Mouse (Mus musculus): ENCODE measurements around the gene 1110004F10Rik.

Gene 1110004F10Rik

GRCm38 (mm10) chr7:116145030-116145429 lies 105.8 kb downstream of the 1110004F10Rik start:
- no peak for DNase-seq

DNA sequence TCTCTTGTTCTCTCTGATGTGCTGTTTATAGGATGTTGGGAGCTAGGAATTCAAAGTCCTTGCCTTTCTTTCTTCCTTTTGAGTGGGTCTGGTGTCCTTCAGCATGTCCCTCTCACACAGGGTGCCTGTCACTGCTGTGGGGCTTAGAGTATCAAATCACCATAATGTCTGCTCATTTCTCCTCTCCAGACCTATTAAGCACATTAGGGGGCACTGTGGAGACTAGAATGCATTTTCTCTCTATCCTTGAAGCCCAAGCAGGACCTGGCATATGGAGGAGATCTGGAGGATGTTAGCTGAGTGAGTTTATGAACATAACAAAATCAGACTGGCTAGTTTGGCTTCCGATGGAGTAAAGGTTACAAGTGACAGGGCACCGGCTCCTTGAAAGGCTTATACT lies 107.9 kb downstream of the 1110004F10Rik start:
- peak; percentile 47 to 59 for DNase-seq

GRCm38 (mm10) chr7:116149568-116149967 lies 110.4 kb downstream of the 1110004F10Rik start:
- no peak for DNase-seq

- no peak for DNase-seq
These were observed 114.7 kb downstream of the 1110004F10Rik start for GRCm38 (mm10) chr7:116153781-116154368.

Data from cerebellum, postnatal 10 days (tissue).